Mouse (Mus musculus) olfactory bulb, adult 2 months (tissue): ENCODE data around the gene Bcap29. TPM values are rescaled to one million over a fixed set of nuclear protein-coding genes. Genes with fewer than 3 reads are reported as not detected.

Experiments used
- H3K27ac ChIP-seq: fragments of 200-500 bp; 2 replicates; pipeline ENCODE4 v1.5.1; 2012; ENCODE audit warnings: low read depth, low read length; ENCODE audit not compliant: insufficient read depth
- H3K4me1 ChIP-seq: fragments of 200-500 bp; 2 replicates; pipeline ENCODE4 v1.6.1; 2012; ENCODE audit warnings: low read length; ENCODE audit not compliant: control insufficient read depth, insufficient read depth
- H3K4me3 ChIP-seq: fragments of 200-500 bp; 2 replicates; pipeline ENCODE4 v1.5.1; 2012; ENCODE audit warnings: mild to moderate bottlenecking, low read depth, low read length, moderate library complexity; ENCODE audit not compliant: insufficient read depth
- CTCF ChIP-seq: fragments of 200-500 bp; IDR thresholded peaks from 2 replicates; pipeline ENCODE4 v1.5.1; 2012; ENCODE audit warnings: low read depth, mild to moderate bottlenecking, low read length, moderate library complexity; ENCODE audit not compliant: insufficient read depth
- POLR2A ChIP-seq: fragments of 200-500 bp; IDR thresholded peaks from 2 replicates; pipeline ENCODE4 v1.6.1; 2012; ENCODE audit warnings: mild to moderate bottlenecking, low read depth, low read length, moderate library complexity; ENCODE audit not compliant: insufficient read depth
- WGBS: fragments of 180-500 bp; shearing (Covaris S2); methylation state at CpG from one replicate; pipeline ENCODE4 v1.1.7; 2018; 5-methylcytosine and 5-hydroxymethylcytosine counted together
- polyA plus RNA-seq: library from polyadenylated mRNA; stranded (reverse); fragments of >200 nt; gene quantifications from 2 replicates; pipeline ENCODE4 v1.2.4, GENCODE M21; 2012; ENCODE audit warnings: low replicate concordance; ENCODE audit not compliant: missing spikeins, insufficient read depth, insufficient read length

Bcap29 gene
- polyA plus RNA-seq, 1 experiment, result not detected

GRCm38 (mm10) chr12:31560712-31561111 is 73.7 kb downstream of the Bcap29 start:
- H3K4me1 ChIP-seq, result peaks cover 11% of the 10 kb centered on the region
- no peak overlapping the region for H3K27ac ChIP-seq
- no peak overlapping the region for H3K4me3 ChIP-seq
- TF ChIP-seq POLR2A (no peak), CTCF (no peak)
- 90% methylated on average over 5 of the region's 5 CpGs for WGBS

DNA sequence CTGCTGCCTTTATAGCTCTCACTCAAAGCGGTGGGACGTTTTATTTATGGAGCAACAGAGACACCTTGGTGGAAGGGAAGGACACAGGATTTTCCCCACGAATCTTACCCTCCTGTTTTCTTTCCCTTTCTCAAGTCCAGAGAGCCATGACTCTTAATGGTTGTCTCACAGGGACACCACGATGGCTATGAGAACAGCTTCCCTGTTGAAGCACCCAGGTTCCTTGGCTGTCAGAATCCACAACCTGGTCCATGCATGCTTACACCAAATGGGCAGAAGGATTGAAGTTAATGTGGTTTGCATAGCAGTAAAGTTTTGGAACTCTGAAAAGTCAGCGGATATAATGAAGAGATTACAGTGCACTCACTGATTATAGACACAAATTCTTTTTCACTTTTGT is 74.5 kb downstream of the Bcap29 start:
- 18% methylated on average over 5 of the region's 5 CpGs for WGBS
- no peak overlapping the region for H3K4me3 ChIP-seq

DNA sequence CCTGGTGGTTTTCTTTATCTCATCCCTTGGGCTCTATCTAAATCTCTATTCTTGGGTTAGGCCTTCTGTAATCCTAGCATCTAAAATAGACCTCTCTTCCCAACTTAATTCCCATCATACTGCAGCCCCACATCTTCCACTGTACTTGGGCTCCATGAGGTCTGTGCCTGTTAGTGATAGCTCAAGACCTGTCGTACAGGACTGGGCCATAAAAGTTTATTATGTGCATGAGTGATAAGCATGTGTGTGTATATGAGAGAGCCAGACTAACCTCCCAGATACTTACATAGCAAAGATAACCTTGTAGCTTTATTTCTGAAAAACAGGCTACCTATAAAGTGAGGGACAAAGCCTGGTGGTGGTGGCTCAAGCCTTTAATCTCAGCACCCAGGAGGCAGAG is 80.1 kb downstream of the Bcap29 start:
- WGBS, result 96% methylated on average over 1 of the region's 1 CpGs
- TF ChIP-seq POLR2A, result no peak
- no peak for TF ChIP-seq CTCF
- Histone ChIP-seq H3K4me3 (no peak overlapping the region), H3K27ac (no peak overlapping the region), H3K4me1 (peaks cover 6% of the 10 kb centered on the region)

More for the DNA sequence above, 74.5 kb downstream of the Bcap29 start:
- no peak for TF ChIP-seq CTCF
- no peak for TF ChIP-seq POLR2A
- Histone ChIP-seq H3K27ac (no peak overlapping the region), H3K4me1 (peaks cover 11% of the 10 kb centered on the region)

DNA sequence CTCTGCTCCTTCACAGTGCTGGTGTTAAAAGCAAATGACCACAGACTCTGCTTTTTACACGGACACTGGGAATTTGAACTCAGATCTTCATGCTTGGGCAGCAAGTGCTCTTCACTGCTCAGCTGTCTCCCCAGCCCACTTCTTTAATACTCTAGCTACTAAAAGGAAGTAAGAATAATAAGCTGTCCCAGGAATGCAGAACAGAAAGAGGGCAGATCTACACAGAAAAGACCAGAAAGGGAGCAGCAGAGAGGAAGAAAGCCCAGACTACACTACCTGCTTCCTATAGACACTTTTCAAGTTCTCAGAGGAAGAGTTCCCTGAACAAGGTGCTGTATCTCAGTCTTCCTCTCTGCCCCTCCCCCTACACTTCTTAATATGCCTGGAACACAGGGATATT is 83.2 kb downstream of the Bcap29 start:
- no peak overlapping the region for H3K4me3 ChIP-seq
- no peaks in the 10 kb centered on the region for H3K4me1 ChIP-seq
- TF ChIP-seq CTCF (no peak), POLR2A (no peak)
- no peak overlapping the region for H3K27ac ChIP-seq
- WGBS, result 81% methylated on average over 1 of the region's 1 CpGs

GRCm38 (mm10) chr12:31546061-31546460 is 88.4 kb downstream of the Bcap29 start:
- 74% methylated on average over 1 of the region's 1 CpGs for WGBS
- TF ChIP-seq POLR2A (no peak), CTCF (no peak)
- Histone ChIP-seq H3K27ac (no peak overlapping the region), H3K4me1 (no peaks in the 10 kb centered on the region), H3K4me3 (no peak overlapping the region)

- WGBS, result 61% methylated on average over 2 of the region's 2 CpGs
- TF ChIP-seq POLR2A (no peak), CTCF (no peak)
- H3K4me1 ChIP-seq, result no peaks in the 10 kb centered on the region
- H3K4me3 ChIP-seq, result no peak overlapping the region
- no peak overlapping the region for H3K27ac ChIP-seq
Observed at GRCm38 (mm10) chr12:31545219-31545618, 89.2 kb downstream of the Bcap29 start.

- WGBS, result 78% methylated on average over 5 of the region's 5 CpGs
- Histone ChIP-seq H3K4me3 (no peak overlapping the region), H3K4me1 (no peaks in the 10 kb centered on the region; the same call in 1 of the 2 replicates), H3K27ac (no peak overlapping the region)
- no peak for TF ChIP-seq CTCF
- no peak for TF ChIP-seq POLR2A
Observed at GRCm38 (mm10) chr12:31541541-31541940, 92.9 kb downstream of the Bcap29 start.

Other genes starting within 250 kb of the Bcap29 start
- gene Slc26a3, start 243.8 kb downstream of the Bcap29 start, polyA plus RNA-seq, result not detected in 2 replicates
- gene Cbll1, start 135.0 kb downstream of the Bcap29 start, polyA plus RNA-seq, result not detected in 2 replicates
- gene Slc26a4, start 74.7 kb downstream of the Bcap29 start, polyA plus RNA-seq, result not detected in 2 replicates
- gene Dus4l, start 20.2 kb upstream of the Bcap29 start, polyA plus RNA-seq, result not detected in 2 replicates
- not detected in 2 replicates for gene Cog5, start 20.2 kb upstream of the Bcap29 start, polyA plus RNA-seq
- not detected in 2 replicates for gene Gpr22, start 79.3 kb upstream of the Bcap29 start, polyA plus RNA-seq